Mouse (Mus musculus) midbrain, embryonic 15.5 days (tissue): Measurements from ENCODE around the gene Usp35. TPM values are rescaled to one million over a fixed set of nuclear protein-coding genes. Genes with fewer than 3 reads are reported as not detected.

Source experiments
- ATAC-seq: fragments of 200-750 bp; cut with Nextera tagmentation; replicated peaks from 2 replicates; pipeline ENCODE4 v1.8.0; 2017; ENCODE audit warnings: moderate TSS enrichment
- H3K27ac ChIP-seq: fragments of 300-500 bp; sonication (generic); 2 replicates; pipeline ENCODE4 v1.5.1; 2015; ENCODE audit warnings: mild to moderate bottlenecking, inconsistent platforms
- H3K27me3 ChIP-seq: fragments of 300-500 bp; sonication (generic); replicated peaks from 2 replicates; pipeline ENCODE4 v1.6.1; 2015; ENCODE audit warnings: inconsistent platforms
- H3K36me3 ChIP-seq: fragments of 300-500 bp; sonication (generic); replicated peaks from 2 replicates; pipeline ENCODE4 v1.6.1; 2015; ENCODE audit warnings: inconsistent platforms
- H3K4me1 ChIP-seq: fragments of 300-500 bp; sonication (generic); 2 replicates; pipeline ENCODE4 v1.6.1; 2015; ENCODE audit warnings: inconsistent platforms
- H3K4me2 ChIP-seq: fragments of 300-500 bp; sonication (generic); 2 replicates; pipeline ENCODE4 v1.6.1; 2015; ENCODE audit warnings: inconsistent platforms, mild to moderate bottlenecking, moderate library complexity
- H3K4me3 ChIP-seq: fragments of 300-500 bp; sonication (generic); 2 replicates; pipeline ENCODE4 v1.5.1; 2015; ENCODE audit warnings: mild to moderate bottlenecking, inconsistent platforms
- H3K9ac ChIP-seq: fragments of 300-500 bp; sonication (generic); 2 replicates; pipeline ENCODE4 v1.6.1; 2015; ENCODE audit warnings: mild to moderate bottlenecking, inconsistent platforms
- H3K9me3 ChIP-seq: fragments of 300-500 bp; sonication (generic); 2 replicates; pipeline ENCODE4 v1.6.1; 2016; ENCODE audit warnings: inconsistent platforms
- WGBS: fragments of 180-500 bp; shearing (Covaris S2); methylation state at CpG from one replicate; pipeline ENCODE4 v1.1.7; 2015; ENCODE audit warnings: mixed read lengths; 5-methylcytosine and 5-hydroxymethylcytosine counted together
- polyA plus RNA-seq: library from polyadenylated mRNA; unstranded; fragments of >200 nt; fragmentation: Nextera tagmentation; extraction: Ambion mirVana; gene quantifications from 2 replicates; pipeline ENCODE4 v1.2.1, GENCODE M21; 2015

Usp35 gene
- polyA plus RNA-seq, 1 experiment from 2014 or later: 4.8 TPM

GRCm38 (mm10) chr7:97356253-97356652 lies 24.4 kb upstream of the Usp35 start:
- H3K36me3 ChIP-seq: no peaks in the 10 kb centered on the region
- no peaks in the 10 kb centered on the region for H3K4me1 ChIP-seq
- H3K4me2 ChIP-seq: no peak overlapping the region
- no peak overlapping the region for H3K27ac ChIP-seq
- H3K9ac ChIP-seq: no peak overlapping the region
- no peak for ATAC-seq
- no peaks in the 10 kb centered on the region for H3K9me3 ChIP-seq
- H3K27me3 ChIP-seq: no peaks in the 10 kb centered on the region
- no peak overlapping the region for H3K4me3 ChIP-seq
- 71% methylated on average over 5 of the region's 5 CpGs for WGBS

GRCm38 (mm10) chr7:97355068-97355841 lies 23.4 kb upstream of the Usp35 start:
- H3K4me1 ChIP-seq: no peaks in the 10 kb centered on the region
- no peaks in the 10 kb centered on the region for H3K27me3 ChIP-seq
- H3K27ac ChIP-seq: no peak overlapping the region
- H3K9me3 ChIP-seq: no peaks in the 10 kb centered on the region
- H3K9ac ChIP-seq: no peak overlapping the region
- no peaks in the 10 kb centered on the region for H3K36me3 ChIP-seq
- no peak for ATAC-seq
- WGBS: 46% methylated on average over 13 of the region's 13 CpGs
- no peak overlapping the region for H3K4me3 ChIP-seq
- H3K4me2 ChIP-seq: no peak overlapping the region

GRCm38 (mm10) chr7:97353356-97353755 lies 21.5 kb upstream of the Usp35 start:
- WGBS: 91% methylated on average over 6 of the region's 6 CpGs
- Histone ChIP-seq H3K4me1 (no peaks in the 10 kb centered on the region), H3K4me3 (no peak overlapping the region), H3K9ac (no peak overlapping the region), H3K9me3 (no peaks in the 10 kb centered on the region), H3K27ac (no peak overlapping the region), H3K36me3 (no peaks in the 10 kb centered on the region; the same call in 1 of the 2 replicates), H3K27me3 (no peaks in the 10 kb centered on the region), H3K4me2 (no peak overlapping the region)
- ATAC-seq: no peak

- Histone ChIP-seq H3K27ac (no peak overlapping the region), H3K9me3 (no peaks in the 10 kb centered on the region), H3K9ac (no peak overlapping the region), H3K4me1 (no peaks in the 10 kb centered on the region), H3K4me3 (no peak overlapping the region), H3K27me3 (no peaks in the 10 kb centered on the region), H3K4me2 (no peak overlapping the region), H3K36me3 (peaks cover 6% of the 10 kb centered on the region; the same call in 1 of the 2 replicates)
- no peak for ATAC-seq
- WGBS: 87% methylated on average over 11 of the region's 11 CpGs
Observed at GRCm38 (mm10) chr7:97351792-97352513, 20.1 kb upstream of the Usp35 start.

GRCm38 (mm10) chr7:97350891-97351290 lies 19.1 kb upstream of the Usp35 start:
- no peaks in the 10 kb centered on the region for H3K9me3 ChIP-seq
- no peaks in the 10 kb centered on the region for H3K27me3 ChIP-seq
- ATAC-seq: no peak
- no peak overlapping the region for H3K4me2 ChIP-seq
- 71% methylated on average over 5 of the region's 5 CpGs for WGBS
- peaks cover 6% of the 10 kb centered on the region; the same call in 1 of the 2 replicates for H3K36me3 ChIP-seq
- H3K9ac ChIP-seq: no peak overlapping the region
- no peak overlapping the region for H3K4me3 ChIP-seq
- no peak overlapping the region for H3K27ac ChIP-seq
- H3K4me1 ChIP-seq: no peaks in the 10 kb centered on the region

GRCm38 (mm10) chr7:97349438-97349837 lies 17.6 kb upstream of the Usp35 start:
- Histone ChIP-seq H3K27me3 (no peaks in the 10 kb centered on the region), H3K9ac (no peak overlapping the region), H3K27ac (no peak overlapping the region), H3K9me3 (no peaks in the 10 kb centered on the region), H3K4me2 (no peak overlapping the region), H3K36me3 (peaks cover 6% of the 10 kb centered on the region; the same call in 1 of the 2 replicates), H3K4me1 (peaks cover 7% of the 10 kb centered on the region; the same call in 1 of the 2 replicates), H3K4me3 (no peak overlapping the region)
- ATAC-seq: no peak
- 84% methylated on average over 6 of the region's 6 CpGs for WGBS

GRCm38 (mm10) chr7:97348836-97349235 lies 17.0 kb upstream of the Usp35 start:
- WGBS: 80% methylated on average over 5 of the region's 5 CpGs
- no peak for ATAC-seq
- H3K36me3 ChIP-seq: peaks cover 6% of the 10 kb centered on the region; the same call in 1 of the 2 replicates
- no peaks in the 10 kb centered on the region for H3K27me3 ChIP-seq
- no peaks in the 10 kb centered on the region for H3K9me3 ChIP-seq
- H3K4me2 ChIP-seq: no peak overlapping the region
- H3K4me1 ChIP-seq: peaks cover 7% of the 10 kb centered on the region; the same call in 1 of the 2 replicates
- no peak overlapping the region for H3K4me3 ChIP-seq
- H3K9ac ChIP-seq: no peak overlapping the region
- H3K27ac ChIP-seq: no peak overlapping the region

- H3K9me3 ChIP-seq: no peaks in the 10 kb centered on the region
- WGBS: 81% methylated on average over 3 of the region's 3 CpGs
- no peak for ATAC-seq
Observed at GRCm38 (mm10) chr7:97348318-97348717, 16.5 kb upstream of the Usp35 start.

GRCm38 (mm10) chr7:97347464-97347863 lies 15.6 kb upstream of the Usp35 start:
- Histone ChIP-seq H3K27me3 (no peaks in the 10 kb centered on the region), H3K4me2 (no peak overlapping the region), H3K36me3 (peaks cover 6% of the 10 kb centered on the region; the same call in 1 of the 2 replicates), H3K9me3 (no peaks in the 10 kb centered on the region), H3K4me3 (no peak overlapping the region), H3K4me1 (peaks cover 7% of the 10 kb centered on the region; the same call in 1 of the 2 replicates), H3K9ac (no peak overlapping the region), H3K27ac (no peak overlapping the region)
- no peak for ATAC-seq
- WGBS: 97% methylated on average over 15 of the region's 15 CpGs

More at GRCm38 (mm10) chr7:97348318-97348717, 16.5 kb upstream of the Usp35 start:
- Histone ChIP-seq H3K27ac (no peak overlapping the region), H3K4me2 (no peak overlapping the region), H3K4me3 (no peak overlapping the region), H3K4me1 (peaks cover 7% of the 10 kb centered on the region; the same call in 1 of the 2 replicates), H3K27me3 (no peaks in the 10 kb centered on the region), H3K36me3 (peaks cover 6% of the 10 kb centered on the region; the same call in 1 of the 2 replicates), H3K9ac (no peak overlapping the region)

- WGBS: 84% methylated on average over 4 of the region's 4 CpGs
- H3K27me3 ChIP-seq: no peaks in the 10 kb centered on the region
- no peak for ATAC-seq
- H3K4me3 ChIP-seq: no peak overlapping the region
- H3K4me1 ChIP-seq: peaks cover 7% of the 10 kb centered on the region; the same call in 1 of the 2 replicates
- no peak overlapping the region for H3K4me2 ChIP-seq
- H3K36me3 ChIP-seq: peaks cover 6% of the 10 kb centered on the region; the same call in 1 of the 2 replicates
- H3K27ac ChIP-seq: no peak overlapping the region
- H3K9me3 ChIP-seq: no peaks in the 10 kb centered on the region
- H3K9ac ChIP-seq: no peak overlapping the region
Observed at GRCm38 (mm10) chr7:97346822-97347166, 15.0 kb upstream of the Usp35 start.

GRCm38 (mm10) chr7:97346111-97346821 lies 14.4 kb upstream of the Usp35 start:
- Histone ChIP-seq H3K4me2 (no peak overlapping the region), H3K4me1 (peaks cover 7% of the 10 kb centered on the region; the same call in 1 of the 2 replicates), H3K27ac (no peak overlapping the region), H3K36me3 (peaks cover 6% of the 10 kb centered on the region; the same call in 1 of the 2 replicates), H3K27me3 (no peaks in the 10 kb centered on the region), H3K4me3 (no peak overlapping the region), H3K9me3 (no peaks in the 10 kb centered on the region), H3K9ac (no peak overlapping the region)
- 77% methylated on average over 9 of the region's 9 CpGs for WGBS
- ATAC-seq: no peak
